Mouse (Mus musculus) lung, embryonic 14.5 days (tissue): ENCODE results near the gene Cmip. TPM values are rescaled to one million over a fixed set of nuclear protein-coding genes. Genes with fewer than 3 reads are reported as not detected.

Experiments
- ATAC-seq: fragments of 200-750 bp; cut with Nextera tagmentation; 2 replicates; pipeline ENCODE4 v1.8.0; 2017; ENCODE audit warnings: mild to moderate bottlenecking, moderate TSS enrichment, moderate library complexity; ENCODE audit not compliant: insufficient read depth
- DNase-seq: peaks from one replicate; pipeline ENCODE4 v3.0.0-alpha.2; 2015
- H3K27ac ChIP-seq: fragments of 300-500 bp; sonication (generic); 2 replicates; pipeline ENCODE4 v1.5.1; 2014; ENCODE audit warnings: low read depth, mild to moderate bottlenecking, moderate library complexity
- H3K27me3 ChIP-seq: fragments of 300-500 bp; sonication (generic); 2 replicates; pipeline ENCODE4 v1.6.1; 2014; ENCODE audit warnings: low read length, control low read depth; ENCODE audit not compliant: insufficient read depth
- H3K36me3 ChIP-seq: fragments of 300-500 bp; sonication (generic); 2 replicates; pipeline ENCODE4 v1.6.1; 2014; ENCODE audit warnings: control low read depth; ENCODE audit not compliant: insufficient read depth
- H3K4me1 ChIP-seq: fragments of 300-500 bp; sonication (generic); 2 replicates; pipeline ENCODE4 v1.6.1; 2014; ENCODE audit warnings: antibody characterized with exemption, control low read depth; ENCODE audit not compliant: insufficient read depth
- H3K4me2 ChIP-seq: fragments of 300-500 bp; sonication (generic); 2 replicates; pipeline ENCODE4 v1.6.1; 2014; ENCODE audit warnings: mild to moderate bottlenecking
- H3K4me3 ChIP-seq: fragments of 300-500 bp; sonication (generic); 2 replicates; pipeline ENCODE4 v1.5.1; 2014; ENCODE audit warnings: low read depth, low read length
- H3K9ac ChIP-seq: fragments of 300-500 bp; sonication (generic); 2 replicates; pipeline ENCODE4 v1.6.1; 2014
- H3K9me3 ChIP-seq: fragments of 300-500 bp; sonication (generic); 2 replicates; pipeline ENCODE4 v1.6.1; 2016; ENCODE audit warnings: low read depth, low read length, control low read depth
- CTCF ChIP-seq: IDR thresholded peaks from 2 replicates; pipeline ENCODE4 v1.5.1; 2016; ENCODE audit warnings: antibody characterized with exemption, low read depth
- WGBS: fragments of 180-500 bp; shearing (Covaris S2); extraction: QIAGEN DNeasy Blood & Tissue Kit; methylation state at CpG from one replicate; pipeline ENCODE4 v1.1.7; 2014; 5-methylcytosine and 5-hydroxymethylcytosine counted together
- polyA plus RNA-seq: library from polyadenylated mRNA; unstranded; fragments of >200 nt; fragmentation: Nextera tagmentation; extraction: Ambion mirVana; gene quantifications from 2 replicates; pipeline ENCODE4 v1.2.1, GENCODE M21; 2014

Cmip gene
- polyA plus RNA-seq, 1 experiment from 2014 or later = 26.5 TPM

DNA sequence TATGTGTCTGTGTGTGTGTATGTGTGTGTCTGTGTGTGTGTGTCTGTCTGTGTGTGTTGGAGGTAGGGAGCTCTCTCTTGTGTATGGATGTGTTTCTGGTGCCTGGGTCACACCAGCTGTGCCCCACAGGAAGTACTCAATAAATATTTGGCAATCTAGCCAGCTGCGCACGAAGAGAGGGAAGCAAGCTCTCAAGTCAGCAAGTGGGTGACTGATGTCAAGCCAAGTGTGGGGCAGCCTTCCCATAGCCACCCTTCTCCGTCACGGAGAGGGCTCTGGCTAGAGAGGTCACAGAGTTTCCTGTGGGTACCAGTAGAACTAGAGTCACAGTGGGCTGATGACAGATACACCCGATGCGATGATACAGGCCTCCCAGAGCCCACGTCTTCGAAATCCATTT lies 110.6 kb downstream of the Cmip start:
- TF ChIP-seq CTCF = no peak
- Histone ChIP-seq H3K9me3 (no peaks in the 10 kb centered on the region), H3K4me3 (no peak overlapping the region), H3K27me3 (no peaks in the 10 kb centered on the region), H3K4me2 (no peak overlapping the region), H3K27ac (peak overlapping the region; percentile 60; the same call in 1 of the 2 replicates), H3K4me1 (peaks cover 37% of the 10 kb centered on the region), H3K9ac (no peak overlapping the region), H3K36me3 (no peaks in the 10 kb centered on the region)
- DNase-seq (peak; percentile 70), ATAC-seq (no peak)
- 41% methylated on average over 8 of the region's 8 CpGs for WGBS

DNA sequence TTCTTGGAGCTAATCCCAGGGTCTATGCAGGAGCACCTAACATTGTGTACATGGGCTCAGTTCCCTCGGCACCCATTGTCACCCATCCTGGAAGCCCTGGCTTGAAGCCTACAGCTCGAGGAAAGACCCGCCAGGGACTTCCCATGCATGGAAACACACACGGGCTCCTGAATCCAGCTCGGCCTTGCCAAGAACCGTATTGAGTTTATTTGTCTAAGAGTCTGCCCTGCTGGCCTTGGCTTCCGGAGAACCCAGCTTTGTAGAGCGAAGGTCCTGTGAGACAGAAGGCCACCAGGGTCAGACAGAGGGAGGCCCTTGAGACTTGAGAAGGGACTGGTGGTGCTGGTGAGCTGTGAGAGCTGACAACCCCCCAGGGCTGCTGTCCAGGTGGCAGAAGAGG lies 111.9 kb downstream of the Cmip start:
- Histone ChIP-seq H3K4me3 (no peak overlapping the region), H3K27me3 (no peaks in the 10 kb centered on the region), H3K36me3 (no peaks in the 10 kb centered on the region), H3K4me1 (peaks cover 33% of the 10 kb centered on the region), H3K27ac (0 out of 2 replicates have a peak overlapping the region, but pooled peaks have one; percentile 3), H3K4me2 (no peak overlapping the region), H3K9me3 (no peaks in the 10 kb centered on the region), H3K9ac (no peak overlapping the region)
- WGBS = 30% methylated on average over 8 of the region's 8 CpGs
- no peak for TF ChIP-seq CTCF
- DNase-seq (peak; percentile 69), ATAC-seq (no peak)

DNA sequence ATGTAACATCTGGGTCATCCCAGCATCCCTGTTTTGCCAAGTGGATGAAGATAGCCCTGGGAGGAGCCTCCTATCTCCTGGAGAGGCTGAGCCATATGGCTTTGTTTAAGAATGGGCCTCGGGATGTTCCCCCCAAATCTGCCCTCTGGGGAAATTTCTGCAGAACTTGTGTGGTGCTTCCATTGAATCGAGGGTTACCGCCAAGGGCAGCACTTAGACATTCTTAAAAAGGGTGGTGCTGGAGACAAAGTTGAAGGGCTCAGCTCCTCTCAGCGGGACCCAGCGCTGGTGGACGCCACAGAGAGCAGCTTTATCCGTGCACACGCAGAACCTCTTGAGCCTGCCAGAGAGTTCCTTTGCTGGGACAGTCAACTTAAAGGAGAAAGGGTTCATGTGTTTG lies 113.1 kb downstream of the Cmip start:
- ATAC-seq (no peak), DNase-seq (no peak)
- Histone ChIP-seq H3K27ac (peak overlapping the region; percentile 30; the same call in 1 of the 2 replicates), H3K27me3 (no peaks in the 10 kb centered on the region), H3K4me3 (no peak overlapping the region), H3K36me3 (no peaks in the 10 kb centered on the region), H3K9ac (no peak overlapping the region), H3K4me1 (peaks cover 33% of the 10 kb centered on the region), H3K9me3 (no peaks in the 10 kb centered on the region), H3K4me2 (no peak overlapping the region)
- no peak for TF ChIP-seq CTCF
- 43% methylated on average over 8 of the region's 8 CpGs for WGBS

DNA sequence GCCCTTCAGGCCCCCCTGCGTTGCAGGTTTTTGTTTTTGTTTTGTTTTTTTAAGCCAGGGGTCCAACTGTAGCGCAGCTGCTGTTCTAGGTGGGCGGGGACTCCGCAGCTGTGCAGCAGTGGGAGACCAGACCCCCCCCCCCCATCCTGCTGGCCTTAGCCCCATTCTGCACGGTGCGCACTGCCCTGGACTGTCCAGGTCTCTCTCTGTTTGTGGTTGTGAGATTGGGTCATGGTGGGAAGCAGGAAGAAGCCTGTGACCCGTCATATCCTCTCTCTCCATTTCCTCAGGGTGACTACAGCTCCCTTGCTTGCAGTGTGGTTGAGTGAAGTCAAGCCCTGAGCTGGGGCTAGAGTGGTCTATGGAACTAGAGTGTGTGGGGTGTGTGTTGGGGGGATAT lies 114.3 kb downstream of the Cmip start:
- no peak for TF ChIP-seq CTCF
- Histone ChIP-seq H3K4me3 (no peak overlapping the region), H3K27me3 (no peaks in the 10 kb centered on the region), H3K9ac (no peak overlapping the region), H3K9me3 (no peaks in the 10 kb centered on the region), H3K27ac (no peak overlapping the region), H3K36me3 (no peaks in the 10 kb centered on the region), H3K4me2 (no peak overlapping the region), H3K4me1 (peaks cover 33% of the 10 kb centered on the region)
- WGBS = 65% methylated on average over 7 of the region's 7 CpGs
- no peak for DNase-seq
- peak; percentile 33; the same call in 1 of the 2 replicates for ATAC-seq

DNA sequence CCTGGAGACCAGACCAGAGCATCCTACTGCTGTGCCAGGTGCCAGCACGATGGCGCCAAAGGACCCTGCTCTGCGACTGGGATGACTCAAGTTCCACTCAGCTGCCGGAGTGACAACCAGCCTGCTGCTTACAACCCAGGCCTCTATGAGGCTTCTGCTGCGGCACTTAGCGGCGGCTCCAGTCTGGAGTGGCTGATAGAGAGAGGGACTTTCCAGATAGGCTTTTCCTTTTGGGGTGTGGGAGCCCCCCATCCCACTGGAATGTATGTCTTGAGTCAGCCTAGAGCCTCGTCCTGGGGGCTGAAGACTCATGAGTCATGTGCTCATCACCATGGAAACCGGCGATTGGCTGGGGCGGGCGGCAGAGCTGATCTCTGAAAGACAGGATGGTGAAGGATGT lies 115.2 kb downstream of the Cmip start:
- Histone ChIP-seq H3K4me2 (no peak overlapping the region), H3K36me3 (0 out of 2 replicates have a peak, but pooled peaks cover 1% of the 10 kb centered on the region), H3K4me1 (peaks cover 33% of the 10 kb centered on the region), H3K27me3 (no peaks in the 10 kb centered on the region), H3K9ac (no peak overlapping the region), H3K4me3 (no peak overlapping the region), H3K9me3 (no peaks in the 10 kb centered on the region), H3K27ac (0 out of 2 replicates have a peak overlapping the region, but pooled peaks have one; percentile 6)
- no peak for TF ChIP-seq CTCF
- DNase-seq (no peak), ATAC-seq (no peak)
- WGBS = 70% methylated on average over 12 of the region's 12 CpGs

DNA sequence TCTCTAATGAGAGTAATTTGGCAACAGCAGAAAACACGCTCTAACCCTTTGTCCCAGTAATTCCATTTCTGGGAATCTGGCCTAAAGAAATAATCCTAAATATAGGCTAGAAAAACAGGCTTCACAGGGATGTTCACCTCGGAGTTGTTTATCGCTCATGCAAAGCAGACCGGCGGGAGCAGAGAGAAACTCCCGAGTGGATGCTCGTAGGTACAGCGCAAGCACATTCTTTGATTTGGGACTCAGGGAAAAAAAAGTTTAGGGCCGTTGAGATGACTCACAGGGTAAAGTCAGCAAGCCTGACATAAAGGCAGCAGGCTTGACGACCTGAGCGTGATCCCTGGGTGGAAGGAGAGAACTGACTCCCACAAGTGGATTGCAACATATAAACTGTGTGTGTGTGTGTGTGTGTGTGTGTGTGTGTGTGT lies 116.2 kb downstream of the Cmip start:
- H3K9me3 ChIP-seq = no peaks in the 10 kb centered on the region
- no peak overlapping the region for H3K9ac ChIP-seq
- no peak overlapping the region for H3K4me3 ChIP-seq
- WGBS = 62% methylated on average over 11 of the region's 11 CpGs
- H3K4me1 ChIP-seq = peaks cover 24% of the 10 kb centered on the region
- no peaks in the 10 kb centered on the region for H3K27me3 ChIP-seq
- ATAC-seq (no peak), DNase-seq (no peak)
- no peak overlapping the region for H3K27ac ChIP-seq
- 0 out of 2 replicates have a peak, but pooled peaks cover 7% of the 10 kb centered on the region for H3K36me3 ChIP-seq
- TF ChIP-seq CTCF = no peak
- no peak overlapping the region for H3K4me2 ChIP-seq

DNA sequence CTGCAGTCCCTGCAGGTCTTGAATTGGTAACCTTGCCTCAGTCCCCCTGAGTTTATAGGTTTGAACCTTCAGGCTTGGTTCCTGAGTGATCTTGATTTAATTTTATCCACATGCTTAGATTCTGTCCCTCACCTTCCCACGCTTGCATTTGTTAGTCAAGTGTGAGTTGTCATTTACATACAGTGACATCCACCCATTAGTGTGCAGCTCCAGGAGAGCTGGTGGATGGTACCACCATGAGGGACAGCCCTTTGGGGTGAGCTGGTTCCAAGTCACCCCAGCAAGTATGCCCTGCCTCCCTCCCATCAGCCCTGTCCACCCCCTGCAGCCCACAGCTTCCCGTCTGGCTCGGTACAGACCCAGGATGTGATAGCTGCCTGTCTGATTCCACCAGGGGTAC lies 117.2 kb downstream of the Cmip start:
- ATAC-seq (no peak), DNase-seq (no peak)
- 68% methylated on average over 3 of the region's 3 CpGs for WGBS
- peaks cover 14% of the 10 kb centered on the region for H3K4me1 ChIP-seq
- no peak overlapping the region for H3K4me3 ChIP-seq
- H3K4me2 ChIP-seq = no peak overlapping the region
- TF ChIP-seq CTCF = no peak
- no peaks in the 10 kb centered on the region for H3K9me3 ChIP-seq
- no peaks in the 10 kb centered on the region for H3K27me3 ChIP-seq
- H3K27ac ChIP-seq = no peak overlapping the region
- no peak overlapping the region for H3K9ac ChIP-seq
- 0 out of 2 replicates have a peak, but pooled peaks cover 7% of the 10 kb centered on the region for H3K36me3 ChIP-seq
